Mouse (Mus musculus) frontal cortex, postnatal 14 days (tissue): ENCODE results near the gene Rgs9.

Experiments
- DNase-seq, 2 experiments: peaks; one replicate each; pipeline ENCODE4 v3.0.0; 2022; ENCODE audit warnings: low spot score in 2 of 2

Rgs9 gene

GRCm38 (mm10) chr11:109178788-109179518 lies 119.0 kb downstream of the Rgs9 start:
- peak in 1 of 2 experiments; percentile 48 for DNase-seq

GRCm38 (mm10) chr11:109175376-109175969 lies 122.5 kb downstream of the Rgs9 start:
- no peak for DNase-seq
